Mouse (Mus musculus) WW6 (cell line): ENCODE data around the gene Prrg4.
A peak's percentile ranks its signal among the peaks of the same experiment; 100 is the strongest.
"Not testable (repeated sequence)": the region's sequence is repeated elsewhere in the genome, so short reads cannot be mapped to it uniquely, and the experiment has no call there.

ENCODE experiments used
- DNase-seq: peaks from one replicate; pipeline ENCODE4 v3.0.0-alpha.2; 2013; ENCODE audit warnings: low read depth, low spot score

Prrg4 gene

GRCm38 (mm10) chr2:104842559-104842958 is 7.1 kb downstream of the Prrg4 start:
- no peak for DNase-seq

GRCm38 (mm10) chr2:104841736-104842135 is 7.9 kb downstream of the Prrg4 start:
- no peak for DNase-seq

DNA sequence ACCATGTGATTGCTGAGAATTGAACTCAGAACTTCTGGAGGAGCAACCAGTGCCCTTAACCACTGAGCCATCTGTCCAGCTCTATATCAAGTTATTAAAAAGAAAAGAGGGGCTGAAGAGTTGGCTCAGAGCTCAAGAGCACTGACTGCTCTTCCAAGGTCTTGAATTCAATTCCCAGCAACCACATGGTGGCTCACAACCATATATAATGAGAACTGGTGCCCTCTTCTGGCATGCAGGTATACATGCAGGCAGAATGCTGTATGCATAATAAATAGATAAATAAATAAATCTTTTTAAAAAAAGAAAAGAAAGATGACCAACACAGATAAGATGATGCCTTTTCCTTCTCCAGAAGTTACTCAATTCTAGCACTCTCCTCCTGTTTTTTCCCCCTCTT is 8.7 kb downstream of the Prrg4 start:
- DNase-seq: no peak

- no peak for DNase-seq
Observed at GRCm38 (mm10) chr2:104832486-104832885, 17.2 kb downstream of the Prrg4 start.

DNA sequence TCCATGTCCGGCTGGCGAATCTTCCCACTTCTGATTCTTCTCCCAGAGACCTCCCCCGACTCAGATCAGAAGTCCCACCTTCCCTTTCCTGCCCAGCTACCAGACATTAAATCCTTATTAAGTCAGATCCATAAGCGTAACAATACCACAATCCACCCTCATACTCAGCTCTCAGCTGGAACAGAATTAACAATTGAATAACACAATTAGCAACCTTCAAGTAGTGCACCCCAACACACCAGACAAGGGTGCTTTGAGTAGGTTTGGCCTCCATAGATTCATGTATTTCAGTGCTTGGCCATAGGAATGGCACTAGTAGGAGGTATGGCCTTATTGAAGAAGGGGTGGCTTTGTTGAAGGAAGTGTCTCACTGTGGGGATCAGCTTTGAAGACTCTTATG is 23.5 kb downstream of the Prrg4 start:
- DNase-seq: no peak

- DNase-seq: not testable (repeated sequence)
Observed at GRCm38 (mm10) chr2:104818763-104819162, 30.9 kb downstream of the Prrg4 start.

GRCm38 (mm10) chr2:104817555-104818330 is 31.9 kb downstream of the Prrg4 start:
- no peak for DNase-seq

DNA sequence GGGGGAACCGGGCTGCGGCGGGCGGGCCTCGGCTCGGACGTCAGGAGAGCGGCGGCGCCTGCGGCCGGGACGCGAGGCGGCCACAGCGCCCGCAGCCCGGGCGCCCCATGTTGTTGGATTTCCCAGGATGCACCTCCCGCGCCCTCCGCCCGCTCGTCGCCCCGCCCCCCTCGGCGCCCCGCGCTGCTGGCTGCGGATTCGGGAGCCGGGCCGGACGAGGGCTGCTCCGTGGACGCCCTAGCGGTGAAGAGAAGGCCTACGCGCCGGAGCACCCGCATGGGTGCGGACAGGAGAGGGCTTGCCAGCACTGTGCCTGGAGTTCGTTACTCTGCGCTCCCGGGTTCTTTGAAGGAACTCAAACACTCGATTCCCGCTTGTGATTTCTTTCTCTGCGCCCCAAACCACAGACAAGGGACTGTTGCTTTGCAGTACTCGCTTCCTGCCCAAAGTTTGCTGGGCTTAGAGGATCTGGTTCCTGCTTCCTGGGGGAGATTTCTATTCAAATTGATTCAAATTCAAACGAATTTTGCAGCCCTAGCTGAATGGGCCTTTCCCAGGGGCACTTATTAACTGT is 32.7 kb downstream of the Prrg4 start:
- peak; percentile 88 for DNase-seq

GRCm38 (mm10) chr2:104816371-104816827 is 33.3 kb downstream of the Prrg4 start, which contains the start of gene Qser1:
Qser1 (minus strand) TSS chr2:104816760.
- no peak for DNase-seq

- DNase-seq: no peak
Observed at GRCm38 (mm10) chr2:104815561-104816370, 33.9 kb downstream of the Prrg4 start.

GRCm38 (mm10) chr2:104814181-104814951 is 35.3 kb downstream of the Prrg4 start:
- DNase-seq: no peak

GRCm38 (mm10) chr2:104805435-104805834 is 44.2 kb downstream of the Prrg4 start:
- no peak for DNase-seq
